Mouse (Mus musculus) c-Kit-positive CD71-positive TER-119-negative erythroid progenitor cells, embryonic 14.5 days (primary cell): ENCODE results near the gene Shtn1.

ENCODE experiments used
- DNase-seq: peaks from one replicate; pipeline ENCODE4 v3.0.0-alpha.2; 2013; ENCODE audit warnings: low read depth

The Shtn1 gene

GRCm38 (mm10) chr19:59052053-59052452 lies 23.8 kb downstream of the Shtn1 start:
- no peak for DNase-seq

- DNase-seq = no peak
Measured at GRCm38 (mm10) chr19:59051622-59052021, 24.3 kb downstream of the Shtn1 start.

- no peak for DNase-seq
Measured at GRCm38 (mm10) chr19:59048852-59049251, 27.0 kb downstream of the Shtn1 start.

- DNase-seq = no peak
Measured at GRCm38 (mm10) chr19:59047511-59047910, 28.4 kb downstream of the Shtn1 start.

GRCm38 (mm10) chr19:59041086-59041485 lies 34.8 kb downstream of the Shtn1 start:
- no peak for DNase-seq

- no peak for DNase-seq
Measured at GRCm38 (mm10) chr19:59038793-59039192, 37.1 kb downstream of the Shtn1 start.

GRCm38 (mm10) chr19:59036811-59037210 lies 39.1 kb downstream of the Shtn1 start:
- DNase-seq = no peak

- no peak for DNase-seq
Measured at GRCm38 (mm10) chr19:59033241-59033640, 42.7 kb downstream of the Shtn1 start.

- no peak for DNase-seq
Measured at GRCm38 (mm10) chr19:59030221-59030620, 45.7 kb downstream of the Shtn1 start.

GRCm38 (mm10) chr19:59029011-59029410 lies 46.9 kb downstream of the Shtn1 start:
- DNase-seq = no peak

GRCm38 (mm10) chr19:59028130-59028529 lies 47.8 kb downstream of the Shtn1 start:
- DNase-seq = no peak

- no peak for DNase-seq
Measured at GRCm38 (mm10) chr19:59023876-59024275, 52.0 kb downstream of the Shtn1 start.

- DNase-seq = no peak
Measured at GRCm38 (mm10) chr19:59021644-59022043, 54.3 kb downstream of the Shtn1 start.

- no peak for DNase-seq
Measured at GRCm38 (mm10) chr19:59010802-59011201, 65.1 kb downstream of the Shtn1 start.

- no peak for DNase-seq
Measured at GRCm38 (mm10) chr19:59006577-59007340, 69.1 kb downstream of the Shtn1 start.

- DNase-seq = no peak
Measured at GRCm38 (mm10) chr19:59002827-59003226, 73.1 kb downstream of the Shtn1 start.

- DNase-seq = no peak
Measured at GRCm38 (mm10) chr19:58981571-58981970, 94.3 kb downstream of the Shtn1 start.

- no peak for DNase-seq
Measured at GRCm38 (mm10) chr19:58980056-58980440, 95.9 kb downstream of the Shtn1 start.

- no peak for DNase-seq
Measured at GRCm38 (mm10) chr19:58979436-58980055, 96.4 kb downstream of the Shtn1 start.

- DNase-seq = peak; percentile 24
Measured at GRCm38 (mm10) chr19:58978401-58979171, 97.3 kb downstream of the Shtn1 start.

GRCm38 (mm10) chr19:58975216-58975863 lies 100.6 kb downstream of the Shtn1 start:
- no peak for DNase-seq

- DNase-seq = no peak
Measured at GRCm38 (mm10) chr19:58974126-58974525, 101.8 kb downstream of the Shtn1 start.
